Mouse (Mus musculus): ENCODE measurements around the gene Mad2l2.

GRCm38 (mm10) chr4:148174495-148174862, 44.3 kb downstream of the Mad2l2 start:
- TF ChIP-seq CTCF (IDR thresholded peaks at IDR 0.05; ENCODE audit: borderline replicate concordance, insufficient read depth, low read depth, low read length) (no peak), POLR2A (IDR thresholded peaks at IDR 0.05; ENCODE audit: borderline replicate concordance, insufficient read depth, low read length) (no peak)

Data from cerebellum, adult 2 months (tissue).